Mouse (Mus musculus): Measurements from ENCODE around the gene Proz.

The Proz gene

GRCm38 (mm10) chr8:13060441-13061150, at the start of gene Proz:
TSS of gene Proz (plus strand) at chr8:13060914.
- POLR2A ChIA-PET: interaction anchor here in 1 of 4 experiments (0.6 to 1.1 kb wide), 7 partner anchors 10 to 389 kb away, joined by 3 to 4 read pairs (median 3); no protein-coding TSS in a partner anchor

DNA sequence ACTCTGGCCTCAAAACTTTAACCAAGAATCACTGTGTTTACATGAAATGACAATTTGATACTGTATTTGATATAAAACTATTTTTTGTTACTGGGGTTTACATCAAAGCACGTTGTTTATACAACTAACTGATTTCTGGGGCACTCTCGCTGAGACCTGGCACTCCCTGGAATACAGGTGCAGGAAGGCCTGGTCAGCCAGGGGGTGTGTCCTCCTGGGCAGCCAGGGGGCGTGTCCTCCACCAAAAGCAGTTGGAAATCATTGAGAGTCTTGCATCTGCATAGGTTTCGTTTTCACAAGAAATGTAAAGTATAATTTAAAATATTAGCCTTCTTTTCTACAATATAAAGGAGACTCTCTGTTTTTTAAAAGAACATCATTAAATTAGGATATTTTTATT, 41.2 kb upstream of the Proz start:
- POLR2A ChIA-PET: no interaction called here
- CTCF ChIA-PET: no interaction called here

More at GRCm38 (mm10) chr8:13060441-13061150, at the start of gene Proz:
- CTCF ChIA-PET: no interaction called here

- CTCF ChIA-PET: no interaction called here
- POLR2A ChIA-PET: interaction anchor here in 1 of 4 experiments (0.5 kb wide), 1 partner anchor 613 kb away, joined by 4 read pairs; no protein-coding TSS in a partner anchor
These were observed 38.9 kb upstream of the Proz start for GRCm38 (mm10) chr8:13021830-13022229.

GRCm38 (mm10) chr8:13025487-13026224, 35.1 kb upstream of the Proz start, which contains the start of gene F7:
TSS of gene F7 (plus strand) at chr8:13026034.
- POLR2A ChIA-PET: interaction anchor here in 1 of 4 experiments (0.5 to 1.3 kb wide), 2 partner anchors 11 to 155 kb away, joined by 3 read pairs; no protein-coding TSS in a partner anchor
- CTCF ChIA-PET: interaction anchor here in 1 of 4 experiments (0.6 to 1.1 kb wide), 2 partner anchors 34 to 56 kb away, joined by 3 to 6 read pairs; no protein-coding TSS in a partner anchor

- ChIA-PET POLR2A (no interaction called here), CTCF (interaction anchor here in 1 of 4 experiments (1.2 kb wide), 1 partner anchor 131 kb away, joined by 3 read pairs; no protein-coding TSS in a partner anchor)
These were observed 33.1 kb upstream of the Proz start for GRCm38 (mm10) chr8:13027615-13028014.

DNA sequence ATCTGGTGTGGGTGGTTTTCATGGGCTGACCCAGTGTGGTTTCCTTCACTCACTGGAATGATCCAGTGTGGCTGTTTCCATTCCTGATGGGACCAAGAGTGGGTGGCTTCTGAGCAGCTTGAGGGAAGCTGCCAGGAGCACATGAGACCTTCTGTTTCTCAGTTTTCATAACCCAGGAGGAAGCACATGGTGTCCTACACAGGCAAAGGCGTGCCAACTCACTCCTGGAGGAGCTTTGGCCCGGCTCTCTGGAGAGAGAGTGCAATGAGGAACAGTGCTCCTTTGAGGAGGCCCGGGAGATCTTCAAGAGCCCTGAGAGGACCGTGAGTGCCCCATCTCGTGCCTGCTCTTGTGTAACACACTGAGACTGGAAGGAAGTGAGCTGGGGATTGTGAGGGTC, 32.2 kb upstream of the Proz start:
- ChIA-PET POLR2A (no interaction called here), CTCF (no interaction called here)

DNA sequence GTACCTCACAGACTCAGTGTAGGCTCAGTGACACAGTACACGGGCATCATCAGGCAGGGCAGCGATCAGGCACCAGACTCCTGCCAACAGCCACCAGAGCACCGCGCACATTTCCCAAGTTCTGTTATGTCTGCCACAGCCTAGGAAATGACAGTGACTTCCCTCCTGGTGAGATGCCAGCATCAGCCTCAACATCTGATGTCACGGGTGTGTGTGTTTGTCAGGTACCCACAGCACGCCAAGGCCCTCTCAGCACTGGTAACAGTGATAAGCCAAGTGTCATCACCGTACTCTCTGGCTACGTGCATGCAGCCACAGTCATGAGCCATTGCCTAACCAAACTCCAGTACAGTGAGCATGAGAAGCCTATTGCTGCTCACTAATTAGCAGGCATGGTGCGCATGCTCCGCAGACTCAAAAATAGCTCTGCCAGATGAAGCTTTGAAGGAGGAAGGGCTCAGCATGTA, 24.3 kb upstream of the Proz start:
- CTCF ChIA-PET: no interaction called here
- POLR2A ChIA-PET: interaction anchor here in 2 of 4 experiments (0.7 to 1.6 kb wide), 2 partner anchors 10 to 339 kb away, joined by 3 read pairs; partner anchors contain the start of gene F7 (in 1 of the 2)

DNA sequence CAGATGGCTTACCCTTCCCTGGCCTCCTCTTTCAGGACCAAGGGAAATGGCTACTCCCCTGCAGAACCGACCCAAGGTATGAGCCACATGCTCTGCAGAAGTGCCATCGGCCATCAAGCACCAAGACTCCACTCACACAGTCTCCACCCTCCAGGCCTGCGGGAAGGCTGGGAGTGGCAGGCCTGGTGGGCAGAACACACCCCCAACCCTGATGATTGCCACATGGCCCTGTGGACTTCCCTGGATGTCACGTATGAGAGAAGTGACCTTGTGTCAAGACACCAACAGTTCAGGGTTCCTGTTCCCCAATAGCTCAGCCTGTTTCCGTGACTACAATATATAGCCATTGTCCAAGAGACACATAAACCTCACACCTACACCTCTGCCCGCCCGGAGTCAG, 23.7 kb upstream of the Proz start, which contains the start of gene F10:
Gene F10, plus strand, starts transcription at position 294 of the 400 bp plus-strand sequence.
- POLR2A ChIA-PET: interaction anchor here in 1 of 4 experiments (1.6 kb wide), 1 partner anchor 11 kb away, joined by 3 read pairs; the partner anchor contains the start of gene F7
- CTCF ChIA-PET: interaction anchor here in 1 of 4 experiments (0.6 kb wide), 1 partner anchor 134 kb away, joined by 4 read pairs; no protein-coding TSS in a partner anchor

DNA sequence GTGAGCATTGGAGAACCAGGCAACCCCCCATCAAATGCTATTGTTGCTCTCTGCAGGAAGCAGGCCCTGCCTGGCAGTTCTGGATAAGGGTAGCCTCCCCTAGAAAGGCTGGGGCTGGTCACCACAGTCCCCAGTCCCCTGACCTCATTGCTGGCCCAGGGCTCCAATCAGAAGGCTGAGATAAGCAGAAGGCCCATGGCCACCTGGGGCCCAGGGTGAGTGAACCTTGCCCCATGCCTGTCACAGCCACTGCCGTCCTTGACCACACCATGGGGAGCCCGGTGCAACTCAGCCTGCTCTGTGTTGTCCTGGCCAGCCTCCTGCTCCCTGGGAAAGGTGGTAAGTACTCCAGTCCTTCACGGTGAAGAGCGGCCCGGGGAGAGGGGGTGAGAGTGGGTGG, 23.1 kb upstream of the Proz start:
- ChIA-PET POLR2A (no interaction called here), CTCF (no interaction called here)

- POLR2A ChIA-PET: interaction anchor here in 1 of 4 experiments (0.5 kb wide), 1 partner anchor 746 kb away, joined by 3 read pairs; the partner anchor contains the start of gene Upf3a
- CTCF ChIA-PET: no interaction called here
These were observed 21.7 kb upstream of the Proz start for GRCm38 (mm10) chr8:13039054-13039453.

- POLR2A ChIA-PET: interaction anchor here in 1 of 4 experiments (0.5 kb wide), 1 partner anchor 1025 kb away, joined by 3 read pairs; no protein-coding TSS in a partner anchor
- CTCF ChIA-PET: interaction anchor here in 1 of 4 experiments (0.6 kb wide), 1 partner anchor 91 kb away, joined by 3 read pairs; no protein-coding TSS in a partner anchor
These were observed 19.3 kb upstream of the Proz start for GRCm38 (mm10) chr8:13041459-13041858.

GRCm38 (mm10) chr8:13047652-13048051, 13.1 kb upstream of the Proz start:
- ChIA-PET POLR2A (no interaction called here), CTCF (no interaction called here)

DNA sequence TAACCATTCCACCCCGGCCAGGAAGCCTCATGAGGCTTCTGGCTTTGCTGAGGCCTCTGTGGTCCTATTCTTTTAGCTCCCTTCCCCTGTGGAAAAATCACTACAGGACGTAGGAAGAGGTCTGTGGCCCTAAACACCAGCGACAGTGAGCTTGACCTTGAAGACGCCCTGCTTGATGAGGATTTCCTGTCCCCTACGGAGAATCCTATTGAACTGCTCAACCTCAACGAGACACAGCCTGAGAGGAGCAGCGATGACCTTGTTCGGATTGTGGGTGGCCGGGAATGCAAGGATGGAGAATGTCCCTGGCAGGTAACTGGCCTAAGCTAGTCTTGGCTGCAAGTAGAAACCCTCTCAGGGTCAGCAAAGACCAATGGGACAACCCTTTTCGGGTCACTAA, 10.2 kb upstream of the Proz start:
- POLR2A ChIA-PET: interaction anchor here in 3 of 4 experiments (0.6 to 1.7 kb wide), 4 partner anchors 9 to 53 kb away, joined by 3 to 4 read pairs (median 4); no protein-coding TSS in a partner anchor
- CTCF ChIA-PET: no interaction called here

DNA sequence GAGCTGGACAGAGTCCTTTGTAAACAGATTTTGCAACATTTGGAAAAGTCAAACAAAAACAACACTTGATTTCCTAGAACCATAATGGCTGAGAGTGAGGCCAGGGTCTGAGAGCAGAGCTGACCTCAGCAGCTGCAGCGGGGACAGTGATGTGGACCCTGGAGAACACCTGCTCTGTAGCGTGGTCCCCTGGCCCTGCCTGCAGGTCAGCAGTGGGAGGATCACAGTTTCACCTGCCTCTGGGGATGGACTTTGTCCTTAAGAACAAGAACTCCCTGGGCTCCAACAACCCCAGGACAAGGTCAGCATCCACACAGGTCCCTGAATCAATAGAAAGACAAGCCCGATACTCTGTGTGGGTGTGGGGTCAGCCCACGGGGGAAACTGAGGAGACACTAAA, 3.4 kb upstream of the Proz start:
- ChIA-PET CTCF (interaction anchor here in 1 of 4 experiments (0.6 kb wide), 2 partner anchors 14 to 638 kb away, joined by 3 to 7 read pairs; no protein-coding TSS in a partner anchor), POLR2A (no interaction called here)

GRCm38 (mm10) chr8:13063112-13063511, 2.4 kb downstream of the Proz start:
- ChIA-PET CTCF (no interaction called here), POLR2A (no interaction called here)

DNA sequence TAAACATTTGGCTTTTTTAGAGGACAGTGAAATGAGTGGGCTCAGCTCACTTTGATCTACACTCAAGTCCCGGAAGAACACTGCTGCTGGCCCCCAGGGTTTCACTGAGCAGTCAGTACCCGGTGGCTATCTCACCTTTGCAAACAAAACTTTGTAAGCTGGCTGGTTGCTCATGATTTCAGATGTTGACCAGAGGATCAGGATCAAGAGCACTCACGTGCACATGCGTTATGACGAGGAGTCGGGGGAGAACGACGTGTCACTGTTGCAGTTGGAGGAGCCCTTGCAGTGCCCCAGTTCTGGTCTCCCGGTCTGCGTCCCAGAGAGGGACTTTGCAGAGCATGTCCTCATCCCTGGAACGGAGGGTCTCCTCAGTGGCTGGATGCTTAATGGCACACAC, 12.5 kb downstream of the Proz start:
- POLR2A ChIA-PET: interaction anchor here in 2 of 4 experiments (0.6 to 2.0 kb wide), 4 partner anchors 21 to 146 kb away, joined by 3 to 6 read pairs (median 6); no protein-coding TSS in a partner anchor
- CTCF ChIA-PET: no interaction called here

DNA sequence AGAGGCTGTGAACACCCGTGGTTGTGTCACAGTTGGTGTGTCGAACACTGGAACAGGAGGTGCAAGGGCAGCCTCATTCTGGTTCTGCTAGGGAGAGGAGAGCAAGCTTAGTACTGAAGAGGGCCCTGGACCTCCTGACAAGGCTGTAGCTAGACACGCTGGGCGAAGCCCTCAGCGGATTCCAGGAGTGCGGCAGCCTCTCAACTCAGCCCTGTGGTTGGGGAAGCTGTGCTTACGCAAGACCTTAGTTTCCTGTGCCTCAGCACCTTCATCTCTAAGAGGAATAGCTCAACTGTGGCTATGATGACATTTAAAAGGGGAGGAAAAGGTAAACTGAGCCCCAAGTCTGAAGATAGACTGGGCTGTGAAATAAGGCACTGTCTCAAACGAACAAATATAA, 14.3 kb downstream of the Proz start:
- CTCF ChIA-PET: interaction anchor here in 1 of 4 experiments (0.6 kb wide), 1 partner anchor 816 kb away, joined by 5 read pairs; no protein-coding TSS in a partner anchor
- POLR2A ChIA-PET: interaction anchor here in 2 of 4 experiments (0.5 to 1.3 kb wide), 5 partner anchors 11 to 941 kb away, joined by 3 to 4 read pairs (median 3); no protein-coding TSS in a partner anchor

DNA sequence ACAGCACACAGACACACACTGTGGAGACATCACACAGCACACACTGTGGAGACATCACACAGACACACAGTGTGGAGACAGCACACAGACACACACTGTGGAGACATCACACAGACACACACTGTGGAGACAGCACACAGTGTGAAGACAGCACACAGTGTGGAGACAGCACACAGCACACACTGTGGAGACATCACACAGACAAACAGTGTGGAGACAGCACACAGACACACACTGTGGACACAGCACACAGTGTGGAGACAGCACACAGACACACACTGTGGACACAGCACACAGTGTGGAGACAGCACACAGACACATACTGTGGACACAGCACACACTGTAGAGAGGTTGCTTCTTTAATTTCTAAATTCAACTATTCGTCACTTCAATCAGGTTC, 14.9 kb downstream of the Proz start:
- ChIA-PET CTCF (interaction anchor here in 2 of 4 experiments (0.6 kb wide), 2 partner anchors 400 to 816 kb away, joined by 3 to 5 read pairs; no protein-coding TSS in a partner anchor), POLR2A (interaction anchor here in 2 of 4 experiments (1.3 to 1.4 kb wide), 2 partner anchors 8 to 31 kb away, joined by 3 read pairs; no protein-coding TSS in a partner anchor)

DNA sequence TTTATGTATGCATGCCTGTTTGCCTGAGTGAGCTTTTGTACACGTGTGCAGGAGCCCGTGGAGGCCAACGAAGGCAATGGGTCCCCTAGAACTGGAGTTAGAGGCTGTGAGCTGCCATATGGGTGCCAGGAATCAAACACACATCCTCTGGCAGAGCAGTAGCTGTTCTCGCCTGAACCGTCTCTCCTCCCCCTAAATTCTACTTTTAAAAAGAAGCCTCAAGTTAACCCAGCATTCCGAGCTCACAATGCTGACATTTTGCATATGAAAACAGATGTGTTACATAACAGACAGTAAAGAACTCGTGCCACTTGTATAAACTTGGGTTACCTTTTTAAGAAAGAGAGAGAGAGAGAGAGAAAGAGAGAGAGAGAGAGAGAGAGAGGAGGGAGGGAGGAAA, 16.8 kb downstream of the Proz start:
- ChIA-PET CTCF (interaction anchor here in 2 of 4 experiments (0.6 to 0.7 kb wide), 2 partner anchors 90 to 150 kb away, joined by 5 to 6 read pairs; no protein-coding TSS in a partner anchor), POLR2A (interaction anchor here in 3 of 4 experiments (0.6 to 2.0 kb wide), 6 partner anchors 27 to 242 kb away, joined by 3 to 7 read pairs (median 4); partner anchors contain the start of genes Cul4a (in 2 of the 3) and Pcid2 (in 2 of the 3))
